Mouse (Mus musculus) cerebellum, postnatal 14 days (tissue): ENCODE measurements around the gene Slc29a4.

Experiments used
- DNase-seq, 2 experiments: peaks; one replicate each; pipeline ENCODE4 v3.0.0; 2021; ENCODE audit warnings: mixed read lengths in 2 of 2

The Slc29a4 gene

DNA sequence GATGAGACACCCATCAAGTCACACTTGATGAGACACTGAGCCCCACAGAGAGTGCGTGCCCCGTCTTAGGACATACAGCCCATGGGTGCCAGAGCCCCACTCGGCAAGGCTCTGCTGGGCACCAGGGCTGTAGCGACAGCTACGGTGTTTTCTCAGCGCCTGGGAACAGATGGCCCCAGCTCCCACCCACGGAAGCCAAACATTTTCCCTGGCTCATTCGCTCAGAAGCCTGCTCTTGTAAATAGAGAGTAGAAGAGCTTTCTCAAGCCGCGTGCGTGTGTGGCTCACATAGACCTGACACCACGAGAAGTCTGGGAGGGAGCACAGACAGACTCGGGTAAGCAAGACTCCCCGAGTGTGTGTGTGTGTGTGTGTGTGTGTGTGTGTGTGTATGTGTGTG lies at the start of gene Slc29a4:
TSS of gene Slc29a4 (plus strand) at position 265 of the 400 bp plus-strand sequence.
- DNase-seq = peak; percentile 78 to 85

DNA sequence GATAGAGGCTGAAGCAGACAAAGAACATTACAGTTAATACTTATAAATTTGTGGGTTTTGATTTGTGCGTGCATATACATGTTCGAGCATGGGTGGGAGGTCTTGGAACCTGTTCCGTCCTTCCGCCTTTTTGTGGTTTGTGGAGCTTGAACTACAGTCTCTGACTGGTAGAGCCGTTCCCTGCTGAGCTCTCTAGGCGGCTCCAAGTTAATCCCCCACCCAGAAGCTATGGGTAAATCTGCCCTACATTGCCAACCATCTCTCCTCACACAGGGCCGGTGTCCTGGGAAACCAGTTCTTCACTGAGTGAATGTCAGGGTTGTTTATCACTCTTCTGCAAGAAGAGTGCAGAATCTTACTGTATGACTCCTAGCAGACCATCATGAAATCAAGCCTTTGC lies 44.1 kb upstream of the Slc29a4 start:
- DNase-seq = no peak

- DNase-seq = no peak
Observed at GRCm38 (mm10) chr5:142649460-142650050, 42.8 kb upstream of the Slc29a4 start.

GRCm38 (mm10) chr5:142650390-142650789 lies 41.9 kb upstream of the Slc29a4 start:
- DNase-seq = no peak

- no peak for DNase-seq
Observed at GRCm38 (mm10) chr5:142650794-142651497, 41.4 kb upstream of the Slc29a4 start.

DNA sequence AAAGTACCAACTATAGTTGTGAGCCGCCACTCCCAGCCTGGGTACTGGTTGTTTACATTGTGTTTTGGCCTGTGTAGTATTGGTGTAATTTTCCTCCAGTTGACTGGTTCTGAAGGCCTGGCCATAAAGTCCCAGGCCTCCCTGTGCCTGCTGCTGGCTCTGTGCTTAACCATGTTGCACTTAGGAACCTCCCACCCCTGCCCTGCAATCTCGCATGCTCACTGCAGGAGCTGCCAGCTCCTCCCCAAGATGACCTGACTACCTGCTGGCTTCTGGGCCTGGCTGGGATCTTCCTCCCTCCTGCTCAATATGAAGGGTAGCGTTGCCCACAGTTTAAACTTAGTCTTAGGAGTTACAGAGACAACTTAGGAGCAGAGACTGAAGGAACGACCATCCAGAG lies 40.0 kb upstream of the Slc29a4 start:
- no peak for DNase-seq

DNA sequence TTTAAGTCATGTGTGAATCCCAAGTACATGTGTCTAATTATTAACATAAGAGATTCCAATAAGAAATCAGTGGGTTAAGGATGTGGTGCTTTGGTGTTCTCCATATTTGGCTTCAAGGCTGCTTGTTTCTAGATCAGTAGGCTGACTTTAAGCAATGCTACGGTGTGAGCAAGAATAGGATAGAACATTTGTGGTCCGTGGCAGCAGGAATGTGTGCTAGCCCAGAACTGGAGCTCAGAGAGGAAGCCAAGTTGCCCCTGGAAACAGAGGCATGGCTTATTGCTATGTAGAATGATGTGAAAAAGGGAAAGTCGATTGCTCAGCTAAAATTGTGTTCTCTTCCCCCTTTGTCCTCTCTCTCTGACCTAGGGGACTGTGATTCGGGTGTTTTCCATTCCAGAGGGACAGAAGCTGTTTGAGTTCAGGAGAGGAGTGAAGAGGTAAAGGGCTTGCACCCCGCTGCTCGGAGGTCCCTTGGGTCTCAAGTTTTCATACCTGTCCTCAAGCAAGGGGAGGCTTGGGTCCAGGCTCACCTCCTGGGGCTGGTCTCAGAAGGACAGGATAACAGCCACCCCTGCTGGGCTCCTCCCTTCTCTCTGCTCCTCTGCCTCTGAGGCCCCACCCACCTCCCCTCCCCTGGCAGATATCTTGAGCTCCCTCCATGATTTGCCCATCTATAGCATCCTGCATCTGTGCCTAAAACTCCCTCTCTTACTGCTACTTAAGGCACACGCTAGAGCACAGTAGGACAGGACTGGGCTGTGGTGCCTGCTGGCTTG lies 31.5 kb upstream of the Slc29a4 start:
- no peak for DNase-seq

DNA sequence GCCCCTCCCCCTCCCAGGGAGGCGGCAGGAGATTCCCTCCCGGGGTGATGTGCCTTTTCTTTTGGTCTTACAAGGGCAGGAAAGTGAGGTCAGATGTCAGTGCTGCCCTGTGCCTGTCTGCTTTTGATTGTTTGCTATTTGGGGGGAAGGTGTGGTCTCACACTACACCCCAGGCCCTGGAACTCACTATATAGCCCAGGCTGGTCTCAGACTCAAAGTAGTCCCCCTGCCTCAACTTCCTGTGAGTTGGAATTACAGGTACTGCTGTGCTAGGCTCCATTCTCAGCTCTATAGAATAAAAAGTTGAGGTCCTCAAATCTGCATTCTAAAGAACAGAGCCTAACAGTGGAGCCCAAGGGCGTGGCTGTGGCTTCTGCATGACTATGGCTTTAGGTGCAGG lies 24.4 kb upstream of the Slc29a4 start:
- DNase-seq = no peak

DNA sequence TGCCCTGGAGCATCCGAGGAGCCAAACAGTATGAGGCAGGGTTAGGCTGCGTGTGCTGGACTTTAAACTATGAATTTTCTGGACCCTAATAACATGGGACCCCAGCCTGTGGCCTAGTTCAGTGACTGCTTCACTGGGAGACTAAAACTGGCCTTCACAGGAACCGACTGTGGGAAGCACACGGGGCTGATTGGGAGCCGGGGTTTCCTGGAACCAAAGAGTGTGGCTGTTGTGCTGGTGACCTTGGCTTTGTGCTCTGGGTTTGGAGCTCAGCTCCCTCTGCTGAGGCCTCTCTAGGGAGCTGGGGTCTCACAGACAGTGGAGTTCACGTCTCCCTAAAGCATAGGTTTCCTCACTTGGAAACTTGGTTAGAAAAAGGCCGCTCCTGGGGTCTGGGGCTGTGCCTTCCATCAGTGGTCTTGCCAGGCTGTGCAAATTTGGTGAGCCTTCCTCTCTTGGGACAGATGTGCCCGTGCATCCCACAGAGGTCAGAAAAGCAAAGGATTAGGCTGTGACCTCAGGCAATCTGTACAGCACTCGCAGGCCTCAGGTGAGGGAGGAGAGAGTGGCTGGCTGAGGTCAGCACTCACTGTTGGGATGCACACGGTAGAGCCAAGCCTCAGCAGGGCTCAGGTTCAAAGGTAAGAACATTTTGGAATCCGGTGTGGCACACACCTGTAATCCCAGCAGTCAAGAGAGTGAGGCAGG lies 23.6 kb upstream of the Slc29a4 start:
- DNase-seq = no peak

DNA sequence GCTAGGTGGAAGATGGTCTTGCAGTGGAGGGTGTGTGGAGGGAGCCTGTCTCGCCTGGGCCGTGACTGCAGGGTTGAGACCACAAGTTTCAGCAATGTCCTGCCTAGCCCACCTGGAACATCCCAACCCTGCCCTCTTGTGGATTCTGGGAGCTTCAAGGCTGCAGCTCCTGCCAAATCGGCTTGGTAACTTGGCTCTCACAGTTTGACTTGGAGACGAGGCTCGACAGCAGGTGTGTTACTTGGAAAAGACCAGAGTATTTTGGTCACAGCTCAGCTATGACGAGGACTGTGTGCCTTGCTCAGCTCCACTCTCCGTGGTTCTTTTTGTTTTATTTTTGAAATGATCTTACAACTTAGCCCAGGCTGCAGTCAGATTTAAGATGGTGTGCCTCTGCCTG lies 22.6 kb upstream of the Slc29a4 start:
- DNase-seq = peak; percentile 82 to 87

GRCm38 (mm10) chr5:142673082-142673481 lies 19.2 kb upstream of the Slc29a4 start:
- peak; percentile 64 to 65 for DNase-seq

DNA sequence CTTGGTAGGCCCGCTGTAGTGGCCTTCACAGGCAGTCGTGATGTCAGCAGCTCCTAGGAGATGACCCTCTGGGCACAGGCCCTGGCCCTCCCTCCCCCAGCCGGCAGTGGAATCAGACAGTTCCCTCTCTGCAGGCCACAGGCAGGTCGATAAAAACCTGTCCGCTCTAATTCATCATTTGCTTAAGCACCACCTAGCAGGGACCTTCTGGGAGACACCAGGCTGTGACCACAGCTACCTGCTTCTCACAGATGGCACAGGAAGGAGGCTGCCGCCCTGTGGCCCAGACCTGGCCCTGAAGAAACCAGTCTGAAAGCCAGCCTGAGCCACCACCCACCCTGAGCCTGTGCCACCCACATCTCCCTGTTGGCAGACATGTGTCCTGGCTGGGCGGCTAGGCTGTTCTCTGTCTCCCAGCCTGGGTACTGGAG lies 14.2 kb upstream of the Slc29a4 start:
- peak; percentile 66 to 71 for DNase-seq

- DNase-seq = no peak
Observed at GRCm38 (mm10) chr5:142679065-142679464, 13.2 kb upstream of the Slc29a4 start.

DNA sequence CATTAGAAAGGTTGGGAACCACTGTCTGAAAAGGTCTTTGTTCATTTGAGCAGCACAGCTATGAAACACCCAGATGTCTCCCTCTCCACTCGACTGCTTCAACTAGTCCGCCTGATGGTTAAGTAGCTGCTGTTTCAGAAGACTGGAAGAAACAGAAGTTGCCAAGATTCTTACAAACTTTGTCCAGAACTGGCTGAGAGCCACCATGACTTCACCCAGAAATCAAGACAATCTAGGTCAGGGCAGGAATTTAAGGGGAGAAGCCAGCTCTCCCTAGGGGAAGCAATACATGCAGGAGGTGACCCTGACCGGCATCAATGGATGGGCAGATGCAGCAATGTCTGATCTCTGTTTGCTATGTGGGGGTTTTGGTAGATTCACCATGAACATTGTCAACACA lies 10.4 kb upstream of the Slc29a4 start:
- DNase-seq = no peak

DNA sequence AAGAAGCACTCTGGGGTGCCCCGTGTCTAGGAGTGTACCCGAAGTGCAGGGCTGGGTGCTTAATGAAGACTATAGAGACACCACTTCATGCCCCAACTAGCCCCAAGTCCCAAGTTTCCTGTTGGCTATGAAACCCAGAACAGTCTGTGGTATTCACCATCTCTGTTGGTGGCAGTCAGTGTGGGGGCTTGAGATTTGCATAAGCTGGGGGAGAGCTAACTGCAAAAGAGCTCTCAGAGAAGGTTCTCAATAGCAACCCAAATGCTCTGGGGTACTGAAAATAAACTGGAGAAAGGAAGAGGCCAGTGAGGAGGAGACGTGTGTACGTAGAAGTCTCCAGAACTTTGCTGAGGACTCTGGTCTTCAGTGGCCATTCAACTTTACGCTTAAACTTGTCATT lies 9.8 kb upstream of the Slc29a4 start:
- DNase-seq = no peak

- no peak for DNase-seq
Observed at GRCm38 (mm10) chr5:142688866-142689265, 3.4 kb upstream of the Slc29a4 start.

DNA sequence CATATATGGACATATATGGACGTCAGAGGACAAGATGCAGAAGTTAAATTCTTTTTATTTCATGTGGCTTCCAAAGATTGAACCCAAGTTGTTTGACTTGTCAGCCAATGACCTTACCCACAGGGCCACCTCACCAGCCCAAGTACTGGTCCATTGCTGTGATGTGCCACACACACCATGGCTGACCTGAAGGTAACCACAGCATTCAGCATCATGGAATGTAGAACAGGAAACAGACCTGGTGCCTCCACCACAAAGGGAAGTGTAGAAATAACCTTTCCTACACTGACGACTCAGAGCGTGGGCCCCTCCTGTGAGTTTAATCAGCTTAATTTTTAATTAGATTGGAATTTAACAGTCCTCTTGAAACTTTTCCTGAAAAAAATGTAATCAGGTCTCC lies 2.0 kb upstream of the Slc29a4 start:
- no peak for DNase-seq

GRCm38 (mm10) chr5:142692971-142693737 lies 842 bp downstream of the Slc29a4 start:
- DNase-seq = peak; percentile 57 to 61

DNA sequence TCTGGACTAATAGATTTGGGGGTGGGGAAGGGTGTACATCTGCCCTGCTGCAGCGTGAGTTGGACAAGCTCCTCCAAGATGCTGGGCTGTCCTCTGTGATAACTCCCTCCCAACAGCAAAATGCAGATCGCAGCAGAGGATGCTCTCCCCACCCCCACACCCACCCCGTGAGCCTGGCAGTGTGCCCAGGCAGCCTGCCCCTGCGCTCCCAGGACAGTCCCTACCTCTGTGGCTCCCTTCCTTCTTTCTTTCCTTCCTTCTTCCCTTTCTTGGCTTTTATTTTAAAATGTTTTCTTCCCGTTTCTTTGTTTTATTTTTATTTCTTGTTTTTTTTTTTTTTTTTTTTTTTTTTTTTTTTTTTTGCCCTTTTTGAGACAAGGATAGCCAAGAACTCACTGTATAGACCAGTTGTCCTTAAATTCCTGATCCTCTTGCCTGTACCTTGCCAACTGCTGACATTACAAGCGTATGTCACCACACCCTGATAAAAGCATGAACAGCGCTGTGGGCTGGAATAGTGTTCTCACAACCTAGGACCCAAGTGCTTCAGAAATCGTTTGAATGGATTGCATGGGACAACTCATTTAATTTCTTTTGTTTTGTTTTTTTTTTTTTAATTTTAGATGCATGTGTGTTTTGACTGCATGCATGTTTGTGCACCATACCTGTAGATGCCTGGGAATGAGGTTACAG lies 1.6 kb downstream of the Slc29a4 start:
- DNase-seq = peak; percentile 78 to 79

DNA sequence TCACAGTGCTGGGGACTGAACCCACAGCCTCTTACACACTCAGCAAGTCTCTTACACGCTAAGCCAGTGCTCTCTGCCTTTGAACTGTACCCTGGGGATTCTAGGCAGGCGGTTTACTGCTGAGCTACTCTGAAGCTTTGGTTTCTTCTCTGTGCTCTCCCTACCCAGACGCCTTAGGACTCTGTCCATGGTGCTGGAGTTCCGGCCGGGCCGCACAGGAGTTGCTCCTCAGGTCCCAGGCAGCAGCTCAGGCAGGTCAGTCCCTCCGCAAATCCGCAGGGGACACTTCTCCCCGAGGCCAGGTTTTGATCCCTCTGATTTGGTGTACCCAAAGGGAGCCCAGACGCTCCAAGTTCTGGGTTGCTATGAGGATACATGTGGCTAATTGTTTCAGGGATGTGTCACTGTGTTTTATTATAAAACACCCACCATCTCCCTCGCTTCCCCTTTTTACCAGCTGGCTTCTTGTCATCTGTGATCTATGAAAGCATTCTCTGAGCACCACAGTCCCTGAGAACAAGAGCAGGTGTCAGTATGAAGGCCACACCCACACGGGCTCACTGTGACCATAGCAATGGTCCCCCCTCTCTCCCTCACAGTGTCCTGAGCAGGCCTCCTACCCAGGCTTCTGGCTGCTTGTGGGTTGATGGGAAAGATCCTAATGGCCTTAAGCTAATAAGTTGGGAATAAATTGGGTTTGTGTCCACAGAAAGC lies 2.5 kb downstream of the Slc29a4 start:
- DNase-seq = peak in 1 of 2 experiments; percentile 46

DNA sequence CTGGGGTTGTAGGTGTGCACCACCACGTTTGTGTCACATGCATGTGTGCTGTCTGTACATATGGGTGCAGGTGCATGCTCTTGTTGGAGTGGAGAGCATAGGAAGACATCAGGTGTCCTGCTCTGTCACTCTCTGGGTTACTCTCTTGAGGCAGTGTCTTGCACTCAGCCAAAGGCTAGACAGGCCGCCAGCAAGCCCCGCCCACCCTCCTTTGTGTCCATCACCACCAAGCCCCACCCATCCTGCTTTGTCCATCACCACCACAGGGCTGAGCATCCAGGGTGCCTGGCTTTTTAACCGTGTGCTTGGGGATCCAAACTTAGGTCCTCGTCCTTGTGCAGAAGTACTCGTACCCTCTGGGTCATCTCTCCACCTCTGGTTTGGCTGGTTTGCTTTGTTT lies 3.9 kb downstream of the Slc29a4 start:
- peak in 1 of 2 experiments; percentile 49 for DNase-seq
